Mouse (Mus musculus): ENCODE results near the gene Ankdd1b. TPM values are rescaled to one million over a fixed set of nuclear protein-coding genes. Genes with fewer than 3 reads are reported as not detected.

The Ankdd1b gene
- 1.4 TPM for polyA plus RNA-seq (2014; fragmentation: Illumina TruSeq; extraction: RNeasy Lipid Tissue Mini Kit (QIAGEN cat#74804); ENCODE audit: low read depth, low replicate concordance)

DNA sequence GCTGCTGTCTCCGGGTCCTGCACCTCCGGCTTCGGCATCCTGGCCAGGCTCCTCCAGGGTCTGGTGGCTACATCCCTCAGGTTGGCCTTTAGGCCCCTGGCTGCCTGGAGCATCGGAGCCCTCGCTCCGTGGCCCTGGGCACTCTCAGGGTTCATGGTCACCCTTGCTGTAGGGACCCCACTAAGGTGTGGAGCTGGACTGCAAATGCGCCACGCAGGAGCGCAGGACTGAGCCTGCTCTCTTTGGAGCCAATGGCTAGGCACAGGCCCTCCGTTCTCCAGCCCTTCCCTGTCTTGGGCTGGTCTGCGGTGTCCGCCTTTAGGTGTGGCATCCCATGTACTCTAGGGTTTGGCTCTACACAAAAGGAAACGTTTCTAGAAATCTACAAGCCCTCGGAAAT is at the start of gene Ankdd1b:
Ankdd1b (minus strand) TSS at position 242 of the 400 bp plus-strand sequence.

DNA sequence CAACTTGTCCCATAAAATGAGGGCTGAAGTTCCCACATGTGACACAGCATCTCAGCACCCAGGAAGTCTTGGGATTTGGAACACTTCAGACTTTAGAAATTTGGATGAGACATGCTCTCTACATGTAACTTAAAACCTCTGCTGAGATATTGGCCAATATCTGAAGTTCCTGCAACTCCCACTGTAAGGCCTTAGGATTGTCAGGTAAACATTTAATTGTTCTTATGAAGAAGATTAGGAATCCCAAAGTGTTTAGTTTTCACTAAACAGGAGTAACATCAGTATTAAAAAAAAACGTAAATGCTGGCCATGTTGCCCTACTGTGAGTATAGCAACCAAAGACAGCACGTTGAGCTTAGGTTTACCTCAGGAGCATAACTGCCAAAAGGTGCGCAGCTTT is 19.4 kb upstream of the Ankdd1b start, which contains the start of gene Gm17622:
Gm17622 (plus strand) TSS at position 301 of the 400 bp plus-strand sequence.

DNA sequence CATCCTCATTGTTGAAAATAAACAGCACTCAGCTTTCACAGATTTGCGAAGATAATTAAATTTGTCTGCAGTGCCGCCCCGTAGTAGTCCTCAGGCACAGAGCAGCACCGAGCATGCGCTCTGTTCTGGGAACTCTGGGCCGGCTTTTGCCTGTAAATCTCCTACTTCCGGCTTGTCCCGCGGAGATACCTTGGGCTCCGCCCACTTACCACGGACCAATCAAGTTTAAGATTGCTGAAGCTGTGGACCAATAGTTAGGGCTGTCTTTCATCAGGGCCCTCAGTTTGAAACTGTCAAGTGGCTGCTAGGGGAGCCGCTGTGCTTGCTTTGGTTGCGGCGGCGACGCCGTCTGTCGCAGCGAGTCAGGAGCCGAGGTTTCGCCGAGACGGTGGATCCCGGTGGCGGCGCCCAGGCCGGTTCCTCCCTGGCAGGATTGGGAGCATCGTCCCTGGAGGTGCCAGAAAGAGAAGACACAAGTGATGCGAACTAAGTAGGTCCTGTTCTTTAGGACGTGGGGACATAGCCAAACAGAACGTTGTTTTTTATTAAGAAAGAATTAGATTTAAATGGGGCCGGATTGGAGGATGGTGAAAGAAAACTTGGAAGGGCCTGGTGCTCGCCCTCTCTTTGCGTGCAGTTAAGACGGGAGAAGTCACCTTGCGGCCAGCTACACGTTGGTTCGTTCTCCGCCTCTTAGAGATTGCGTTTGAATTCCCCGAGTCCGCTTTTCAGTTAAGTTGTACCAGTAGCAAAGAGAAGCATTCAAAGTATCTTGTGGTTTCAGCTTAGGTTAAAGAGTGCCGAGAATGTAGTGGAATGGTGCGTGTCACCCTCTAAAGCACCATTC is 82.7 kb downstream of the Ankdd1b start, which contains the start of gene Poc5:
Poc5 (plus strand) TSS at position 253 of the 847 bp plus-strand sequence.

Other genes starting within 250 kb of the Ankdd1b start
- gene Poc5, start 82.9 kb downstream of the Ankdd1b start, polyA plus RNA-seq (2014; fragmentation: Illumina TruSeq; extraction: RNeasy Lipid Tissue Mini Kit (QIAGEN cat#74804); ENCODE audit: low read depth, low replicate concordance): 10.4 TPM
- gene Gm17622, start 19.5 kb upstream of the Ankdd1b start, polyA plus RNA-seq (2014; fragmentation: Illumina TruSeq; extraction: RNeasy Lipid Tissue Mini Kit (QIAGEN cat#74804); ENCODE audit: low read depth, low replicate concordance): not detected
- gene Polk, start 71.4 kb upstream of the Ankdd1b start, polyA plus RNA-seq (2014; fragmentation: Illumina TruSeq; extraction: RNeasy Lipid Tissue Mini Kit (QIAGEN cat#74804); ENCODE audit: low read depth, low replicate concordance): 21.3 TPM
- 115 TPM for gene Col4a3bp, start 71.4 kb upstream of the Ankdd1b start, polyA plus RNA-seq (2014; fragmentation: Illumina TruSeq; extraction: RNeasy Lipid Tissue Mini Kit (QIAGEN cat#74804); ENCODE audit: low read depth, low replicate concordance)
- gene Hmgcr, start 199.7 kb upstream of the Ankdd1b start, polyA plus RNA-seq (2014; fragmentation: Illumina TruSeq; extraction: RNeasy Lipid Tissue Mini Kit (QIAGEN cat#74804); ENCODE audit: low read depth, low replicate concordance): 49.7 TPM

Measured in kidney, adult 10 weeks (tissue).